Mouse (Mus musculus): ENCODE measurements around the gene Vmn2r69.

Gene Vmn2r69

GRCm38 (mm10) chr7:85415820-85416219, at the start of gene Vmn2r69:
Gene Vmn2r69 (minus strand): TSS chr7:85415920.
- no peak for DNase-seq (ENCODE audit: low read depth)
